Mouse (Mus musculus) ovary, postnatal 10 days (tissue): ENCODE data around the gene Aifm2.

Experiments
- DNase-seq: peaks from one replicate; pipeline ENCODE4 v3.0.0; 2022; ENCODE audit warnings: low spot score

Gene Aifm2

GRCm38 (mm10) chr10:61765558-61765957, 50.5 kb downstream of the Aifm2 start:
- no peak for DNase-seq

- DNase-seq = no peak
Observed at GRCm38 (mm10) chr10:61766806-61767205, 51.7 kb downstream of the Aifm2 start.

- no peak for DNase-seq
Observed at GRCm38 (mm10) chr10:61781461-61782128, 66.5 kb downstream of the Aifm2 start.

GRCm38 (mm10) chr10:61782799-61783611, 67.9 kb downstream of the Aifm2 start:
- DNase-seq = peak; percentile 49

- DNase-seq = peak; percentile 58
Observed at GRCm38 (mm10) chr10:61783621-61784251, 68.7 kb downstream of the Aifm2 start, which contains the start of gene H2afy2. TSS of gene H2afy2 (minus strand) at chr10:61784147.

GRCm38 (mm10) chr10:61784414-61784813, 69.4 kb downstream of the Aifm2 start:
- DNase-seq = no peak

- no peak for DNase-seq
Observed at GRCm38 (mm10) chr10:61787541-61788313, 72.7 kb downstream of the Aifm2 start.

GRCm38 (mm10) chr10:61788499-61788898, 73.4 kb downstream of the Aifm2 start:
- no peak for DNase-seq
